Mouse (Mus musculus): ENCODE data around the gene Dgki.

Gene Dgki

DNA sequence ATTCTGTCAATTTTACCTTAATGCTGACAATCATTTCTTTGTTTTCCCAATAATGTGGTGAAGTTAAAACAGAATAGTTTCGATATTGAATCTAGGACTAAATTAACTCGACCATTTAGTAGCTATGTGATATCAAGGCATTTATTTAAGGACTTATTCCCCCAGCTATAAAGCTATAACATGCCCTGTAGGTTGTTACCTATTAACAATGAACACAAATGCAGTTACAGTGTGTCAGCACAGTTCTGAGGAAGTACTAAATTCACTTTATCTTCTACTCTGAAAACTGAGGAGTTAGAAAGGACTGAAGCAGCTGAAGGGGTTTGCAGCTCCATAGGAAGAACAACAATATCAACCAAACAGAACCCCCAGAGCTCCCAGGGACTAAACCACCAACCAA lies 409.2 kb downstream of the Dgki start:
- no peak for TF ChIP-seq GATA4 (IDR thresholded peaks at IDR 0.05; ENCODE audit: insufficient replicate concordance, low read length)

GRCm38 (mm10) chr6:36890296-36890695 lies 409.7 kb downstream of the Dgki start:
- TF ChIP-seq GATA4 (IDR thresholded peaks at IDR 0.05; ENCODE audit: insufficient replicate concordance, low read length), result no peak

DNA sequence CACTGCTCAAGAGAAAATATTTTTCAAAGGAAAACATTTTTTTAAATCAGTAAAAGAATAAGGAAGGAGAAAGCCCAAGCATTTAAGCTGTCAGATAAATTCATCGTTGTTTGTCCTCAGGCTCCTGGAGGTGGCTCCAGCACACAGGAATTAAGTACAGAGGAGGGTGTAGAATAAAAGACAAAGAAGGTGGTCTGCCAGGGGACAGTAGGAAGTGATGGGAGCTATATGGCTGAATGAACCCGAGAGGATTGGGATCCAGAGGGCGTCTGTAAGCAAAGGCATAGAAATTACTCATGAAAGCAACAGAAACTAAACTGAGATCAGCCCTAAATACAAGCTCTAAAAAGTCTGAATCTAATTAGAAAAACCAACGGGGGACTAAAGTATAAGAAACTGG lies 418.7 kb downstream of the Dgki start:
- no peak for TF ChIP-seq GATA4 (IDR thresholded peaks at IDR 0.05; ENCODE audit: insufficient replicate concordance, low read length)

GRCm38 (mm10) chr6:36880643-36881263 lies 419.2 kb downstream of the Dgki start:
- no peak for TF ChIP-seq GATA4 (IDR thresholded peaks at IDR 0.05; ENCODE audit: insufficient replicate concordance, low read length)

GRCm38 (mm10) chr6:36877399-36877798 lies 422.6 kb downstream of the Dgki start:
- no peak for TF ChIP-seq GATA4 (IDR thresholded peaks at IDR 0.05; ENCODE audit: insufficient replicate concordance, low read length)

- TF ChIP-seq GATA4 (IDR thresholded peaks at IDR 0.05; ENCODE audit: insufficient replicate concordance, low read length), result no peak
These were observed 423.6 kb downstream of the Dgki start for GRCm38 (mm10) chr6:36876426-36876825.

DNA sequence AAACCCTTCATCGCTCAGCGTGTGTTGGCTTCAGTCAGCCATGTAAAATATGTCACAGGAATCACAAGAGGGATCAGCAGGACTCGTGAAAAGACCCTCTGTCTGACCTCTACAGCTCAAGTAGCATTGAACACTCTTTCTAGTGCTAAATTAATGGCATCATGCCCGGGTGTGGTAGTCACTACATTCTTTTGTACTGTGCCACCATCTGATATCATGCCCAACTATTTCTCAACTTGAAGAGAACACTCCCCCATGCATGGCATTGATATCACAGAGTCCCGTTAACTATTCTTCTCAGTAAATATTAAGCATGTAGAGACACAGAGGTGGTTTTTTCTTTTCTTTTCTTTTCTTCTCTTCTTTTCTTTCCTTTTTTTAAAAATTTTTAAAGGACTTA lies 424.1 kb downstream of the Dgki start:
- no peak for TF ChIP-seq GATA4 (IDR thresholded peaks at IDR 0.05; ENCODE audit: insufficient replicate concordance, low read length)

DNA sequence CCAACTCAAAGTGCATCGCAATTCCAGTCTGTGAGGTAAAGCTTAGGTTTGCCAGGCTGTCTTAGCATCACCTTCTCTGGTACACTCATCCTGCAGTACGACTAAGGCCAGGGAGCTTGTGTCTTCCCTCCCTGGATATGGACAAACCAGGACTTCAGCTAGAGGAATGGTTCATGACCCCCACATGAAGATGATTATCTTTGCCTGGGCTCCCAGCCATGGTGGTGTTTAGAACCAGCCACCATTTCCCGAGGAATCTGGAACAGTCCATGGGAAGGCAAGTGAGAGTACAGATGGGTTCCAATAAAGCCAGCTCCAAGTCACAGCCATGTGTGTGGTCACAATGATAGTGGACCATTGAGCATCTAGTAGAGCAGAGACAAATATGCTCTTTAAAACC lies 427.1 kb downstream of the Dgki start:
- no peak for TF ChIP-seq GATA4 (IDR thresholded peaks at IDR 0.05; ENCODE audit: insufficient replicate concordance, low read length)

GRCm38 (mm10) chr6:36868217-36868616 lies 431.8 kb downstream of the Dgki start:
- no peak for TF ChIP-seq GATA4 (IDR thresholded peaks at IDR 0.05; ENCODE audit: insufficient replicate concordance, low read length)

DNA sequence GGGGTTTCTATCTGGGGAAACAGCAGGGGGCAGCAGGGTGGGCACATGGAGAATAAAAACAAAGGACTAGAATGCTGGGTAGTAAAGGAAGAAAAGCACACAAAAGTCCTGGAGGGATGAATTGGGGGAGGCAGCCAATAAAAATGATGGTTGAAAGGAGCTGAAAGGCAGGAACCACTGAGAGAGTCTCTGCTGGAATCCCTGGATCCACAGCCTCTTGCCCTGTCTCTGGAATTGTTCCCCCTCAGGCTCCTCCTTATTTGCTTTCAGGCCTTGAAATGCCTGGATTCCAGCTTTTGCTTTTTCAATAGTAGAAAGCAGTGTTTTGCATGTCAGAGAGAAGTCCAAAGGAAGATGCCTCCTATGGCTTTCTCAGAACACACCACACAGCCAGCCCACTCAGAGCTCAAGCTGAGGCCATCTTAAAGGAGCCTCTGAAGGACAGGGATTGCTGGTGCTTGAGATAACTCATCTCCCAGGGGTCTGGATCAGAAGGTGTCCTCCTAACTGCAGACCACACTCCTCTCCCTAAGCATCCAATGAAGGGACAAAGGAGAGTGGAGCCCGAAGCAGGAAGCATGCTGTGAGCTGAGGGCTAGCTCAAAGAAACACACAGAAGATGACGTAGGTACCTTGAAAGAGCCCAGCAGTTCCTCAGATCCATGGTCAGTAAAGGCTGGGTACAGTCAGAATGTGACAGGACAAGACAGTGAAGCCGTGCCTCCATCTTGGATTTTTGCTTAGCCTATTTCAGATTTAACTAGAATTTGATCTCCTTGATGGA lies 441.5 kb downstream of the Dgki start:
- no peak for TF ChIP-seq GATA4 (IDR thresholded peaks at IDR 0.05; ENCODE audit: insufficient replicate concordance, low read length)

DNA sequence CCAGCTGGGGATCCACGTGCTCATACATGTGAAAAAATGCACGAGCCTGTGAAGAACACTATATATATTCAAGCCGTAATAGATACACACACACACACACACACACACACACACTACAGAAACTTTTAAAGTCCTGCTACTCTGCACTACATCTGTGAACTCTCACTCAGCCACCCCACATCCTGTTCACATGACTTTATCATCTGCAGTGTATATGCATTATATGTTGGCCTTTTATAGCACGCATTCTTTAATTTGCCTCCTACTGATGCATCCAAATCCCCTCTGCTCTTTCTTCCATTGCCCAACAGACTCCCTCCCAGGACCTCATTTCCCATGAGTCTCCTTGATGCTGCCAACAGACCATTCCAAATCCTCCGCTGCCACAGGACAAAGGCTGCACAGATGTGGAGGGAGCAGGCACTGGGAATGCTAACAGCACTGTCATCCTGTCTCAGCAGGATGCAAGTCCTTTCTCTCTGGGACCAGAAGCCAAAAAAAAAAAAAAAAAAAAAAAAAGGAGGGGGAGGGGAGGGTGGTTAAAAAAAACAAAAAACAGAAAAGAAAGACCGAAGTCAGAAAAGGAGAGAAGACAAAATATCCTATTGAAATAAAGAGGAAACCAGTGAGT lies 442.2 kb downstream of the Dgki start:
- TF ChIP-seq GATA4 (IDR thresholded peaks at IDR 0.05; ENCODE audit: insufficient replicate concordance, low read length), result no peak

DNA sequence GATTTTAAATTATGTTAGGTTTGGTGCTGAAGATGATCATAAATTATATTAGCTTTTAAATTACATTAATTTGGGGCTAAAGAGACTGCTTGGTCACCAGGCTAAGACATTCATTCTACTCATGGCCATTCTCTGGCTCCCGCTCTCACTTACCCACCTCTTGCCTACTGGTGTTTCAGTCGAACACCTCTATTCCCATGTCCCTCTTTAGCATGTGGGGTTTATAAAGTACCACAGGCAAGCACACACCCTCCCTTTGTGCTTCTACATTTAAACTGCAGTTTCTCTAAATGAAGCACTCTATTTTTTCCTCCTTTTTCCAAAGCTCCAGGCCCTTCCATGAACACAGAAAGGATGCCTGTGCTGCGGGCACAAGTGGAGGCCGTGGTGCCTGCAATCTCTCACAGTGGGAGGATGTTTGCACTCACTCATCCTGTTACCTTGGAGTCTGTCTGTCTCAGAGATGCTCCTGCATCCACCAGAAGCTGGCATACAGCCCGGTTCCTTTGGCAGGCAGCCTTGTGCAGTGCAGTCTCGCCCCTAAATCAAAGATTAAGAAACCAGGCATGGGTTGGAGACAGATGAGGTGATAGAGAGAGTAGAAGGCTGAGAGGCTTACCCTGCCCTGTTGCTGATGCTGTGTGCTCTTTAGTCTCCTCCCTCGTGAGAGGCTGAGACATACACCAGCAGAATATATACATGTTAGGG lies 449.4 kb downstream of the Dgki start:
- no peak for TF ChIP-seq GATA4 (IDR thresholded peaks at IDR 0.05; ENCODE audit: insufficient replicate concordance, low read length)

- no peak for TF ChIP-seq GATA4 (IDR thresholded peaks at IDR 0.05; ENCODE audit: insufficient replicate concordance, low read length)
These were observed 454.7 kb downstream of the Dgki start for GRCm38 (mm10) chr6:36845288-36845687.

- no peak for TF ChIP-seq GATA4 (IDR thresholded peaks at IDR 0.05; ENCODE audit: insufficient replicate concordance, low read length)
These were observed 455.7 kb downstream of the Dgki start for GRCm38 (mm10) chr6:36844258-36844657.

- no peak for TF ChIP-seq GATA4 (IDR thresholded peaks at IDR 0.05; ENCODE audit: insufficient replicate concordance, low read length)
These were observed 456.9 kb downstream of the Dgki start for GRCm38 (mm10) chr6:36843031-36843488.
